Mouse (Mus musculus): ENCODE measurements around the gene Col16a1. TPM values are rescaled to one million over a fixed set of nuclear protein-coding genes. Genes with fewer than 3 reads are reported as not detected.
A peak's percentile ranks its signal among the peaks of the same experiment; 100 is the strongest.

The Col16a1 gene
- total and polyA plus RNA-seq, 3 experiments: 0.25 to 0.50 TPM; not detected in 1

DNA sequence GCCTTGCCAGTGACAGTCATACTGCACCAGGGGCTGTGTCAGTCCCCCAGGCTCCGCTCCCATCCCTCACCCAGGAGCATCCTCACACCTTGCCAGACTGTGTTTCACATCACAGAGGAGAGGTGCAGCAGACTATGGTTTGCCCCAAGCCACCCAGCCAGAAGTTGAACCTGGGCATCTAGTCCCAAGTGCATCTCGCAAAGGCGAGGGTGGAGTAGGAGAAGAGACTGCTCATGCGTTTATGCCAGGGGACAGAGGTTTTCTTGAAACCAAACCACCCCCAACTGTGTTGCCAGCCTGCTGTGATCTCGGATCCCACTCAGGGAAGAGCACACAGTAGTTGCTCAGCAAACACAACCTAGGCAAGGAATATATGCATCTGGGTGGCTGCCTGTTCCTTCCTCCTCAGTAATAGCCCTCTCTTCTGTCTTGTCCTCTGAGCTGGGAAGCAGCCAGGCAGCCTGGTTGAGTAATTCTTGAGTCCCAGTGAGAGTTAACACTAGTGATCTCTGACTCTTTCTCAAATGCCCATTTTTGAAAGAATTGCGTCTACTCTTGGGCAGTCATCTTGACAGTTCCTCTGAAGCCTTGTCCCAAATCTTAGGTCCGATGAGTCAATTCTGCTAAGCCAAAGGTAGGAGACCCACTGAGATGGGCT lies 83.9 kb downstream of the Col16a1 start:
- TF ChIP-seq ZMIZ1 (IDR thresholded peaks at IDR 0.05; ENCODE audit: low read depth, low read length) (no peak), JUND (IDR thresholded peaks at IDR 0.05; ENCODE audit: low read depth, low read length) (no peak)
- Histone ChIP-seq H3K9ac (ENCODE audit: control insufficient read depth, low read depth, low read length, poor library complexity, severe bottlenecking) (no peak overlapping the region), H3K27ac (ENCODE audit: control insufficient read depth, low read depth, low read length) (no peak overlapping the region), H3K79me2 (ENCODE audit: control insufficient read depth, insufficient read depth, low read length, poor library complexity) (no peaks in the 10 kb centered on the region), H3K36me3 (ENCODE audit: control insufficient read depth in 1 of 2, insufficient read depth in 2 of 2, low read length in 2 of 2) (0 out of 4 replicates have a peak, but pooled peaks cover 0 to 2% of the 10 kb centered on the region in 2 experiments), H3K9me3 (replicated peaks; ENCODE audit: insufficient read depth, low read length) (no peaks in the 10 kb centered on the region), H3K4me1 (ENCODE audit: control insufficient read depth in 1 of 2, insufficient read depth in 2 of 2, low read length in 2 of 2) (peaks cover 0 to 13% of the 10 kb centered on the region in 2 experiments; a peak in 2 of 4 replicates), H3K4me3 (ENCODE audit: control insufficient read depth in 1 of 2, insufficient read depth in 1 of 2, low read depth in 2 of 2, low read length in 2 of 2) (no peak overlapping the region), H3K27me3 (ENCODE audit: control insufficient read depth in 1 of 2, insufficient read depth in 2 of 2, low read length in 2 of 2) (no peaks in the 10 kb centered on the region)
- no peak for DNase-seq (ENCODE audit: low read depth, low spot score)

DNA sequence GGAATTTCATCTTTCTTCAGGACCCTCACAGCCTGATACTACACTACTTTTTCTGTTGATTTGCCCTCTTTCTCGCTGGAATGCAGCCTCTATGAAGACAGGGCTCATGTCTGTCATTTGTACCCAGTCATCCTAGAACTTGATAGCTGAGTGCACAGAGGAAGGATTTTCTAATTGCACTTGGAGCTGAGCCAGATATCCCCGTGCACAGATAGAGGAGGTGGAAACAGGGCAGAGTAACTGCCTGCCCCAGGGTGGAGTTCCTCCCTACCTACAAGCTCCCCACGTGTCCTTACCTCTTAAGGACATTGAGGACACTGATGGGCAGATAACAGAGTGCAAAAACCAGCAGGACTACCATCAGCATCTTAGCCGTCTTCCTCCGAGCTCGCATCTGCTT lies 85.8 kb downstream of the Col16a1 start:
- no peaks in the 10 kb centered on the region for H3K27me3 ChIP-seq (ENCODE audit: control insufficient read depth in 1 of 2, insufficient read depth in 2 of 2, low read length in 2 of 2)
- DNase-seq (ENCODE audit: low read depth, low spot score): peak; percentile 54
- no peak for TF ChIP-seq MAX (IDR thresholded peaks at IDR 0.05; ENCODE audit: low read length)
- TF ChIP-seq BHLHE40 (IDR thresholded peaks at IDR 0.05; ENCODE audit: borderline replicate concordance, low read depth, low read length): 0 out of 2 replicates have a peak, but pooled peaks have one; percentile 54
- H3K9me3 ChIP-seq (replicated peaks; ENCODE audit: insufficient read depth, low read length): no peaks in the 10 kb centered on the region
- H3K36me3 ChIP-seq (ENCODE audit: control insufficient read depth in 1 of 2, insufficient read depth in 2 of 2, low read length in 2 of 2): 0 out of 4 replicates have a peak, but pooled peaks cover 0 to under 1% of the 10 kb centered on the region in 2 experiments
- no peaks in the 10 kb centered on the region for H3K79me2 ChIP-seq (ENCODE audit: control insufficient read depth, insufficient read depth, low read length, poor library complexity)
- H3K27ac ChIP-seq (ENCODE audit: control insufficient read depth, low read depth, low read length): no peak overlapping the region
- H3K9ac ChIP-seq (ENCODE audit: control insufficient read depth, low read depth, low read length, poor library complexity, severe bottlenecking): no peak overlapping the region
- H3K4me3 ChIP-seq (ENCODE audit: control insufficient read depth in 1 of 2, insufficient read depth in 1 of 2, low read depth in 2 of 2, low read length in 2 of 2): no peak overlapping the region
- H3K4me1 ChIP-seq (ENCODE audit: control insufficient read depth in 1 of 2, insufficient read depth in 2 of 2, low read length in 2 of 2): peaks cover 0 to 7% of the 10 kb centered on the region in 2 experiments; a peak in 2 of 4 replicates

DNA sequence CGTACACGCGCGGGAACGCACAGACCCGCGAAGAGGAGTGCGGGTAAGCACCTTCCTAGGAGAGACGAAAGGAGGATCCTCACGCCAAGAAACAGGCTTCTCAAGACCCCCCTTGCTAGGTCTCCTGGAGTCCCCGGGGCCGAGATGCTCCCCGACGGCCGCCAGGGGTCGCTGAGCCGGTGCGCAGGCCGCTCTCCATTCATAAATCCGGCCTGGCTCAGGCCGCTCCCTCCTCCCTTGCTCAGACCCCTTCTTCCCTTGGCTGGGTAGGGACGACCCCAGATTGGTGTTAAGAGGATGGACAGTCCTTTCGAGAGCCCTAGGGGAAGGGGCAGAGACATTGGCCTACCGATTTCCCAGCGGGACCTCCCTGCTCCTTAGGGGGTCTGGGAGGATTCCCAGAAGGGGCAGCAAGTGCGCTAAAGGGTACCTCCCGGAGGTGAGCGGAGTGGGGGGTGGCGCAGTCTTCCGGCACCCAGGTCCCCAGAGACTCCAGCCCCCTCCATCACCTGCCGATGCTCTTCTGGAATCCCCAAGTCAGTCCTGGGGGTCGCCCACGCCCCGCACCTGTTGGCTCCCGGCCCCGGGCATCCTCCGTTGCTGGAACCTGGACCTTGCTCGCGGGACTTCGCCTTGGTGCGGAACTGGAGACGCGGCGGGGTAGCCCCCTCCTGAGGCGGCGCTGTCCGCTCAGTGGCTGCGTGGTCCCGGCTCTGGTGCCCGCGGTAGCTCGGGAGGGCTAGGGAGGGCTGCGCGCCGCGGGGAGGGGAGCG lies 91.0 kb downstream of the Col16a1 start:
- no peaks in the 10 kb centered on the region for H3K4me1 ChIP-seq (ENCODE audit: control insufficient read depth in 1 of 2, insufficient read depth in 2 of 2, low read length in 2 of 2)
- H3K36me3 ChIP-seq (ENCODE audit: control insufficient read depth in 1 of 2, insufficient read depth in 2 of 2, low read length in 2 of 2): no peaks in the 10 kb centered on the region
- TF ChIP-seq RCOR1 (IDR thresholded peaks at IDR 0.05; ENCODE audit: low read depth, low read length): no peak
- peak; percentile 65 for TF ChIP-seq ZC3H11A (IDR thresholded peaks at IDR 0.05; ENCODE audit: low read depth, low read length)
- no peak for TF ChIP-seq GABPA (IDR thresholded peaks at IDR 0.05; ENCODE audit: low read depth, low read length)
- peak; percentile 32; the same call in 1 of the 2 replicates for TF ChIP-seq MAZ (IDR thresholded peaks at IDR 0.05; ENCODE audit: low read depth, low read length)
- no peak for TF ChIP-seq USF1 (IDR thresholded peaks at IDR 0.05; ENCODE audit: low read depth, low read length)
- peak; percentile 92 for TF ChIP-seq SMC3 (IDR thresholded peaks at IDR 0.05; ENCODE audit: low read depth, low read length)
- no peak for TF ChIP-seq TBP (IDR thresholded peaks at IDR 0.05; ENCODE audit: low read depth, low read length)
- no peak for TF ChIP-seq TAL1 (IDR thresholded peaks at IDR 0.05; ENCODE audit: low read length)
- TF ChIP-seq RAD21 (IDR thresholded peaks at IDR 0.05; ENCODE audit: low read depth, low read length): peak; percentile 60
- TF ChIP-seq MAFK (IDR thresholded peaks at IDR 0.05; ENCODE audit: borderline replicate concordance, low read depth, low read length): no peak
- peak; percentile 70 to 94 (median 81) for TF ChIP-seq CTCF (IDR thresholded peaks at IDR 0.05 in 2 of 3, conservative IDR thresholded peaks at IDR 0.05 in 1 of 3; ENCODE audit: control insufficient read depth in 1 of 3, insufficient read depth in 1 of 3, low read depth in 2 of 3, low read length in 3 of 3, poor library complexity in 1 of 3, severe bottlenecking in 1 of 3)
- TF ChIP-seq MYB (IDR thresholded peaks at IDR 0.05; ENCODE audit: low read depth, low read length): no peak
- H3K27me3 ChIP-seq (ENCODE audit: control insufficient read depth in 1 of 2, insufficient read depth in 2 of 2, low read length in 2 of 2): peaks cover 9 to 14% of the 10 kb centered on the region in 2 experiments
- no peak overlapping the region for H3K27ac ChIP-seq (ENCODE audit: control insufficient read depth, low read depth, low read length)
- H3K79me2 ChIP-seq (ENCODE audit: control insufficient read depth, insufficient read depth, low read length, poor library complexity): no peaks in the 10 kb centered on the region
- no peak overlapping the region for H3K9ac ChIP-seq (ENCODE audit: control insufficient read depth, low read depth, low read length, poor library complexity, severe bottlenecking)
- H3K9me3 ChIP-seq (replicated peaks; ENCODE audit: insufficient read depth, low read length): no peaks in the 10 kb centered on the region
- no peak overlapping the region for H3K4me3 ChIP-seq (ENCODE audit: control insufficient read depth in 1 of 2, insufficient read depth in 1 of 2, low read depth in 2 of 2, low read length in 2 of 2)
- DNase-seq (ENCODE audit: low read depth, low spot score): peak; percentile 53
